Mouse (Mus musculus): ENCODE results near the gene Cd164.
A peak's percentile ranks its signal among the peaks of the same experiment; 100 is the strongest.
"Not testable (repeated sequence)": the region's sequence is repeated elsewhere in the genome, so short reads cannot be mapped to it uniquely, and the experiment has no call there.

Cd164 gene

DNA sequence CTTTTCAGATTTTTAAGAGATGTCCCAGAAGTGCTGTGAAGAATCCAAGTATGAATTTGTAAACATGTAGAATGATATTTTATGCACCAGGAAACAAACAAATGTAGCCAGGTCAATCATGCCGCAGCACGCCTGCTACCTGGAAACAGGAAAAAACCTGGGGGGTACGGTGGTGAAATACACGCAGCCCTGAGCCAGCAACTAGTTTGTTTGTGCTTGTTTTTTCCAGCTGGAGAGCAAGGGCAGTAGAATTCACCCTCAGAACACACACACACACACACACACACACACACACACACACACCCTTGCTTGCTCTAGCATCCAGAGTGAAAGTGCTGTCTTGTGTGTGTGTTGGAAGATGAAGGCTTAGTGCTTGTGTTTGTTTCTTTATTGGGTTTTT, 28.1 kb upstream of the Cd164 start:
- no peak for DNase-seq (ENCODE audit: extremely low read depth, low read depth)

DNA sequence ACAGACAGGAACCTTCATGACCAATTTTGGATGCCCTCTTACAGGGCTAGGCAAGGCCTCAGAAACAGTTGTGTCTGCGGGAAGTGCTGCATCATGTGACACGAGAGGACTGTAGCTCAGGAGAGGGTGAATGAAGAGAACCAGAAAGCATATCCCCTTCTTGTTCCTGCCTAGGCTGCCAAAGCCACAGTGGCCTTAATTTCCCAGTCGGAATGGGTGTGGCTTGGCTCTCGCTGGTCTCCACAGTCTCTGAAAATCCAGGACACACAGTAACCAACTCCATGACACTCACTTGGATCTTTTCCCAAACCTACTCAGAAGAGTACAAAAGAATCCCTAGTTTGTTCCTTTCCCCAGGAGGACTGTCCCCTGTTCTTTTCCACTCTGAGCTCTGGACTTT, 18.3 kb upstream of the Cd164 start:
- no peak for DNase-seq (ENCODE audit: extremely low read depth, low read depth)

DNA sequence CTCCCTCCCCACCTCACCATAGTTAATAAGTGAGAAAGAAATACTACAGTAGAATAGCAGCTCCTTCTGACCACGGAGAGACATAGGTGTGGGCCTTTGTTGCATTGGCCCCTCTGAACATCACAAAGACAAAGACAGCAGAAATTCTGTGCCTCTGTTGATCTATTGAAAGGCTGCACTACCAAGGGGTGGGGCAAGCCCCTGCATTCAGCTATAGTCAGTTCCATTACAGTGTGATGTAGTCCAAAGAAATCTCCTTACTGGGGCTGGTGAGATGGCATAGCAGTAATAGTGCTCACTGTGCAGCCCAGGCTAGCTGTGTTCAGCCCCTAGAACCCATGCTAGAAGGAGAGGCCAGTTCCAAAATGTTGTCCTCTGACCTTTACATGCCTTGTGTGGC, 14.2 kb upstream of the Cd164 start:
- DNase-seq (ENCODE audit: extremely low read depth, low read depth), result no peak

DNA sequence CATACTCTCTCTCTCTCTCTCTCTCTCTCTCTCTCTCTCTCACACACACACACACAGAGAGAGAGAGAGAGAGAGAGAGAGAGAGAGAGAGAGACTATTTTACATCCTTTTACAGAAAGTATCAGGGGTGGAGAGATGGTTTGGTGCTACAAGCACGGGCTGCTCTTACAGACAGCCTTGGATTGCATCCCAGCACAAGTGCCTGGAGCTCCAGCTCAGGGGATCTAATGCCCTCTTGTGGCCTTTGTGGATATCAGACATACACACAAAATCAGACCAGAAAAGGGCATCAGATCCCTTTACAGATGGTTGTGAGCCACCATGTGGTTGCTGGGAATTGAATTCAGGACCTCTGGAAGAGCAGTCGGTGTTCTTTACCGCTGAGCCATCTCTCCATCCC, 13.8 kb upstream of the Cd164 start:
- DNase-seq (ENCODE audit: extremely low read depth, low read depth), result not testable (repeated sequence)

DNA sequence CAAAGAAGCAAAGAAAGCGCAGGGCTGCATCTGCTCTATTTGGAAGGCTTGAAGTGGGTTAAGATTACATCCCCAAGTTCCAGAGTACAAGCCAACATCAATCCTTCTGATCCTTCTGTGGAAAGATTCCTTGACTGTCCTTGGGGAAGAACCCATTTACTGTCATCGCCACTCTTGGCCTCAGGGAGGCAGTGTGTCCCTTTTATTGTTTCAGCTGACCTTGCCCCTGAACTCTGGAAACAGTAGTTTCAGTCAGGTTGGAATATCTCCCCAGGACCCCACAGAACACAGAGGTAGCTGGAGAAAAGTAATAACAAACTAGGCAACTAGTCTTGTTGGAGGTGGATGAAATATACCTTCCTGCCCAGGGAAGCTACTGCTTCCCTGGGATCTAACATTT, 10.1 kb upstream of the Cd164 start:
- DNase-seq (ENCODE audit: extremely low read depth, low read depth), result no peak

DNA sequence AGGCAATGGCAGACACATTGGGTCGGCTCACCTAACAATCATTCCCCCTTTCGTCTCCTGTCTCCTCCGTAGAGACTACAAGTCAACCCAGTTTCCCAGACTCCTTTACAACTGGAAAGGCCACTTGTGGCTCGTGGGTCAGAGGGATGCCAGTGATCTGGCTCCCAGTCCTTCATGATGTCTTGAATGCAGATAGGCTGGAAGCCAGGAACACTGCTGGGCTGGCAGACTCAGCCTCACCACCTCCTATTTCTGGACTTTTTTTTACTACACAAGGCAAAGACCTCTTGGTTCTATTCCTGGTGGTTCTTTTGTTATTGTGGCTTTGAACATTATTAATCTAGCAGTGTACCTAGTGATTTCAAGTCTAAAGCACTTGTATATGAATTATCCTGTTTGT, 4.9 kb upstream of the Cd164 start:
- no peak for DNase-seq (ENCODE audit: extremely low read depth, low read depth)

DNA sequence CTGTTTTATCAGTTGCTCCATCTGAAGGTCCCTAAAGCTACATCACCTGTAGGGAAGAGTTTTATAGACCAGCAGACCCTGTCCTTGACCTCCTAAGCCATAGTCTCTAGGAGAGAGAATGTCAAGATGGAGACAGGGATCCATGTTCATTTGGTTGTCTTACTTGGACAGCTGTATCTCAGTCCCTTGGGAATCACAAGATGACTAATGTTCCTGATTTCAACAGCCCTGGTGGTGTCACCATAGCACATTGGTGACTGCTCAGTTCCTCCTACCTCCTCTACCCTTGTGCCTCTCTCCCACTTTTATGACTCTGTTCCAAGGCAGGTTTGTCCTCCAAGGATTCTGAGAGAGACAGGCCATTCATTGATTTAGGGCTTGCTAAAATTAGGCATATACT, 4.3 kb upstream of the Cd164 start:
- no peak for DNase-seq (ENCODE audit: extremely low read depth, low read depth)

DNA sequence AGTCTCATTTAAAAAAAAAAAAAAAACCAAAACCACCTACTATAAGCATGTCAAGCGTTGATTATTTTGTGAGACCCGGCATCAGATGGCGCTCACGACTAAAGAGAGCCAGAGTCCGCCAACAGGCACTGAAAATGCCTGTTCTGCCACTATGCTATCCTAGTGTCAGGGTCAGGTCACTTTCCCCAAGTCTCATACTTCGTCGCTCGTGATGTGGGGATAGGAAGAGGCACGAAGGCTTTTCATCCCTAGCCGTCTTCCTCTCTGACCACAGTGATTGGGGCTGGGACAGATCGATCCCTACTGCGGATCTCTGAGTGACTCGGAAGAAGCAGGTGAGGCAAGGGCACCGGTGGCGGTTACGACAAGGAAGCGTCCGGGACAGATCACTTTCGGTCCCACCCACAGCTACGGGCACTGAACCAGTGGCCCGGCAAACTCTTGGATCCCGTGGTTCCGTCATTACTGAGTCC, 670 bp upstream of the Cd164 start:
- peak; percentile 65 for DNase-seq (ENCODE audit: extremely low read depth, low read depth)

DNA sequence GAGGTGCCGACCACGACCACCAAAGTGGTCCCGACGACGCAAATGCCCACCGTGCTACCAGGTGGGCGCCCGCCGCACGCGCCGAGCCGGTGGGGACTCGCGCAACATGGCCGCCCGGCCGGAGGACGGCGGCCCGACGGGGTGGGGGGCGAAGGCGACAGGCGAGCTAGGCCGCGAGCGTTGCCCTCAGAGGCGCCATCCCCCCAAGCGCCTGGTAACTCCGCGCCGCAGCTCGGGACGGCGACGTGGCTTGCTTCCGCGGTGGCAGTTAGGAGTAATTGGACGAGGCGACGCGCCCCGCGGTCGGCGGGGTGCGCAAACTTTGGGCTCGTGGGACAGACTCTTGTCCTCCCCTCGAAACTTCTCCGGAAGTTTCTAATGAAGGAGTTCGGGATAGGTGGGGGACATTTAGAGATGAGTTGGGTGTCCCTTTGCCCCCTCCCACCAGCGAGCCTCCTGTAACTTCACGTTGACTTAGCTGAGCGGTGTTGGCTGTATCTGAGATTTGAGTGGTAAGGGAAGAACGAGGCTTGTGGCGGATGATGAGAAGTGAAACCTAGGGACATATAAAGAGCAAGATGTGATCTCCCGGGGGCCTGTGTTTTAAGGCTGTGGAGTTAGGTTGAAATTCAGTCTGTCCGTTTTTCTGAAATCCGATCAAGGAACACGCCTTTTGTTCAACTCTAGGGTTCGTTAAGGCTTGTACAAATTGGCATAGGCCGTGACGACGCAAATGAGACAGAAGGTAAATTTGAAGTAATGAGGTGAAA, 611 bp downstream of the Cd164 start:
- DNase-seq (ENCODE audit: extremely low read depth, low read depth), result no peak

DNA sequence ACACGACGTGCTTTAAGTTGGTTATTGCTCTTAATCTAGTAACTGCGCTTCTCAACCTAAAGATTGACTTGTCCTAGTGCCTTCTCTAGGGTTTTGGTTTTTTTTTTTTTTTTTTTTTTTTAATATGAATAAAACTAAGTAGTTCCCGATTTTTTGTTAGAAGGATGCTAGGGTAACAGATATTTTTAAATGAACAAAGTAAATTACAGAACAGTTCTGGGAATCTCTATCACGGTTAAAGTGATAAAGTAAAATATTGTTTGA, 1.1 kb downstream of the Cd164 start:
- no peak for DNase-seq (ENCODE audit: extremely low read depth, low read depth)

DNA sequence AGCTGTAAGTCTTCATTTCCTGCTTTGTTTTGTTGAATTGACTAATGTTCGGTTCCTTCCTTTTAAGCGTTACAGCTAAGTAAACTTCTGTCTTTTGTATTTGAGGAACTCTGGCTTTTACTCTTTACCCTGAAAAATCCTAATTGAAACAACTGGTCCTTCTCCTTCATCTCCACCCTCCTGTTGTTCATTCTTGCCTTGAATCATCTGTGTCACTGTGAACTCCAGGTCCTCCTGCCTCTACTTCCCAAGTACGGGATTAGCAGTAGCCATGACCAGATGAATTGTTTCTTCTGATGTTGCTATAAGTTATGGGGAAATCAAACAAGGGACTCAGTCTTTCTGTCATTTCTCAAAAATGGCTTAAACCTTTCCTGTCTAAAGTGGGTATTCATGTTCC, 4.2 kb downstream of the Cd164 start:
- DNase-seq (ENCODE audit: extremely low read depth, low read depth), result no peak

DNA sequence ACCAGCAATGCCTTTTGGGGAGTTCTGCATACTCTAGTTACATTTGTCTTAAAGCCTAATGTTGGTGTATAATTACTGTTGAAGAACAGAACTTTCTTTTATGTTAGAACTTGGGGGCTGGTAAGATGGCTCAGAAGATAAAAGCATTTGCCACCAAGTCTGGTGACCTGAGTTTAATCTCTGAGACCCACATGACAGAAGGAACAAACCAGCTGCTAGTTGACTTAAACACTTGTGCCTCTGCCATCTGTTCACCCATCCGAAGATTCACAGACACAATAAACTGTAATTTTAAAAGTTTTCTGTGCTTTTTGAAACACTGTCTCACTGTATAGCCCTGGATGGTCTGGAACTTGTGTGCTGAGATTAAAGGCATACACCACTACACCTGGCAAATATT, 6.5 kb downstream of the Cd164 start:
- no peak for DNase-seq (ENCODE audit: extremely low read depth, low read depth)

DNA sequence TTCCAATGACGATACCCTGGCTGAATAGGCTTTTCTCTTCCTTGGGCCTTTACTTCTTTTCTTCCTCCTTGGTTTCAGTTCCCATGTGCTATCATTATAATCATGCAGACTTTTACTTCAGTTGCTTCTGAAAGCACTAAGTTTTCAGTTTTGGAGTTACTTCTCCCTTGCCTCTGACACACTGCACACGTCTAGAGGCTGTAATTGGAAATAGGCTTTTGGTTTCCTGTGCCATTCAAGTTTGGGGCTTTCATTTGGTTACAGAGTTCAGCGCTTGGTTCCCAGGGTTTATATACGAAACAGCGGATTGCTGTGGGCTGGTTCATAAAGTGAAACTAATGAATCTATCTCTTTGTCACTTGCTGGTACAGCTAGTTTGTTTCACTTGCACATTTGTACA, 10.8 kb downstream of the Cd164 start:
- DNase-seq (ENCODE audit: extremely low read depth, low read depth), result no peak

DNA sequence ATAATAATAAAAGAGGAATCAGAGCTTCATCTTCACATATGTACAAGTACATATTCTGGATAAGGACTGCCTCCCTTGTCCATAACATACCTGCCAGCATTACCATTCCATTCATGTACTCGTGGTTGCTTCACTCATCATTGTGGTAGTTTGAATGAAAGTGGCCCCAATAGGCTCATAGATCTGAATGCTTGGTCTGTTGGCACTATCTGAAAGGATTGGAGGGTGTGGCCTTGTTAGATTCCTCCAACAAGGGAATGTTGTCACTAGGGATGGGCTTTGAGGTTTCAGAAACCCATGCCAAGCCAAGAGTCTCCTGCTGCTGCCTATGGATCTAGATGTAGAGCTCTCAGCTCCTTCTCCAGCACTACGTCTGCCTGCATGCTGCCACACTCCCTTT, 16.8 kb downstream of the Cd164 start:
- DNase-seq (ENCODE audit: extremely low read depth, low read depth), result no peak

DNA sequence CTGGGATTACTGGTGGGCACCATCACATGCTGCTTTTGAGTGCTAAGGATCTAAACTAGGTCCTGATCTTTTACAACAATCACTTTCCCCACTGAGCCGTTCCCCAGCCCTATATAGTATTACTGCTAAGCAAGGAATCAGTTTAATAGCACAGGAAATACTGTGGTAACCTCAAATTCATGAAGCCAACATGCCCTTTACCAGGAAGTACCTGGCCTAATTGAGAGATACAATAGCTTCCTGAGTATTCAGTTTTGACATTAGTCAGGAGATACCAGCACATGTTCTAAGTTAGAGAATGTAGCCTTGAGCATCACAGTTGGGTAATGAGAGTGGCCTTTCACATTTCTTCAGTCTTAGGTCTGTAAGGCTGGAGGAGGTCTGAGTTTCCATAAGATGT, 17.5 kb downstream of the Cd164 start:
- DNase-seq (ENCODE audit: extremely low read depth, low read depth), result no peak

DNA sequence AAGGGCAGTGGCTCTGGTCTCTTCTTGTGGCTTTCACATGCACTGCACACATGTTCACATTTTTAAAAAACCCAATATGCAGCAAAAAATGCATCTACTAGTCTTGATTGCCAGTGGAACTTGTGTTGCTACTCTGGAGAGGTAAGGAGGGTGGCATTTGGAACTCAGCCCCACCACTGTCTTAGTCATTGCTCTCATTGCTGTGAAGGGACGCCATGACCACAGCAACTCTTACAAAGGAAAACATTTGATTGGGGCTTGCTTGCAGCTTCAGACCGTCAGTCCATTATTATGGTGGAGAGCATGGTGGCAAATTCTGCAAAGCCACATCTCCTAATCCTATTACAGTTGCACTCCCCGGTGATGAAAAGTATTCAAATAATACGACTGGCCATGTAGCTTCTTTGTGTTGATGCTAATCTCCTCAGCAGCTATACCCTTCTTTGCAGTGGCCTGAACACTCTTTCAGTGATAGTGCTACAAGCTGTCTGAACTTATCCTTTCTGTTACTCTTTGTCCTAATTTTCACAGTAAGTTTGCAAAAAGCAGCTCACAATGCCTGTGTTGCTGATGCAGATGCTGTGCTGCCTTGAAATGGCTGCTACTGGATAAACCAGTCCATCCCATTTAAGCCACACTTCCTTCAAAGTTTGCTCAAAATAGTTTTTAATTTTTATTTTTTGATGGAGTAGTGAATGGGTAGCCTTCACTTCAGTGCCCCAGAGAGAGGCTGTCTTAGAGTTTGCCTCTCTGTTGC, 18.2 kb downstream of the Cd164 start:
- DNase-seq (ENCODE audit: extremely low read depth, low read depth), result no peak

DNA sequence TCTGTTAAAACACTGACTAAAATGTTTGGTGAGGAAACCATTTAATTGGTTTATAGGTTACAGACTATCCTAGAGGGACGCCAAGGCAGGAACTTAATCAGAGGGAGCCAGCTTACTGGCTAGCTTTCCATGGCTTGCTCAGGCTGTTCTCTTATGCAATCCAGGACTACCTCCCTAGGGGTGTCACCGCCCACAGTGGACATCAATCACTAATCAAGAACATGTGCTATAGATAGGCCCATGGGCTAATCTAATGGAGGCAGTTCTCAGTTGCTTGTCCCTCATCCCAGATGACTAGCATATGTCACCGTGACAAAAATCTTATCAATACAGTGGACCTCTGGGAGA, 18.7 kb downstream of the Cd164 start:
- no peak for DNase-seq (ENCODE audit: extremely low read depth, low read depth)

DNA sequence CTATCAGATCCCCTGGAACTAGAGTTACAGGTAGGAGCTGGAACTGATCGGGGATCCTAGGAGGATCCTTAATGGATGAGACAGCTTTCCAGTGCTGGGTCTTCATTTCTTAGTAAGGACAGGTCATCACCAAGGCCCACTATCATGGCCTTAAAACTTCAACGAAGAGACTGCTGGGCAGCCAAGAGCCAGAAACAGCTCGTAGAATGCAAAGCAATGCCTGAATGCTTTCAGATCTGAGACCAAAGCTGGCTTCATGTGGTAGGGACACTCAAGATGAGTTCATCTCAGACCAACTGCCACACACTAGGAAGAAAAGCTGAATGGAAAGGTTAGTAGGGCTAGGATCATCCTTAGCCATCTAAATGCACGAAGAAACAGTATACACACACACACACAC, 19.8 kb downstream of the Cd164 start:
- no peak for DNase-seq (ENCODE audit: extremely low read depth, low read depth)

DNA sequence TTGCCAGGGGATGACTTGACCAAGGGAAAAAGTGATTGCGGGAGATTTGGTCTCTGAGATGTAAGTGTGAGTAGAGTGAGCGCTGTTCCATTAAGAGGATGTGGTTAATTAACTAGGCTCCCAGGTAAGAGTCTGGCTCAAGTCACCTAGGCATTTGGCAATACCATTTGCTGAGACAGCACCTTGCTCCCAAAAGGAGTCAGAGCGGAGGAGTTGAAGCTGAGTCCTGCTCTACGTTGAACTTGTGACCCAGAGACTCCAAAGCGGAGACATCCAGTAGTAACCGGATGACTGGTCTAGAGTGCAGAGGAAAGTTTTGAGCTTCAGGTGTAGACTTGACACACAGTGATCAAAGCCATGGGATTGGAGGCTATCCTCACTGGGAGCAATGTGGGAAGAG, 22.8 kb downstream of the Cd164 start:
- no peak for DNase-seq (ENCODE audit: extremely low read depth, low read depth)

DNA sequence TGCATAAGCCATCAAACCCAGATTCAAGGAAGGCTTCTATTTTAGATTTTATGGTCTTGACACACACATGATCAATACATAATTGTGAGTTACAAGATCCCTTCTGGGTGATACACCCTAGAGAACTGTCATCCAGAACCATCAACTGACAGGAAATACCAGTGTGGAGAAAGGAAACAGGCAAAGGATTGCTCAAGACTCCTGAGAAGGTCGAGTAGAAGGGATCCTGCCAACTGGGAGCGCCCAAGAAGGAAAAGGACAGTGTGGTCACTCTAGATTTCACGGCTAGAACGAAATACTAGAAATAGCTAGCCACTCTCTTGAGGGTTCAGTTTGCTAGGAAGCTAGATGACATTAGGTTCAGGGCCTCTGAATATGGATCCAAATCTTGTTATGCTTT, 24.2 kb downstream of the Cd164 start:
- DNase-seq (ENCODE audit: extremely low read depth, low read depth), result no peak

DNA sequence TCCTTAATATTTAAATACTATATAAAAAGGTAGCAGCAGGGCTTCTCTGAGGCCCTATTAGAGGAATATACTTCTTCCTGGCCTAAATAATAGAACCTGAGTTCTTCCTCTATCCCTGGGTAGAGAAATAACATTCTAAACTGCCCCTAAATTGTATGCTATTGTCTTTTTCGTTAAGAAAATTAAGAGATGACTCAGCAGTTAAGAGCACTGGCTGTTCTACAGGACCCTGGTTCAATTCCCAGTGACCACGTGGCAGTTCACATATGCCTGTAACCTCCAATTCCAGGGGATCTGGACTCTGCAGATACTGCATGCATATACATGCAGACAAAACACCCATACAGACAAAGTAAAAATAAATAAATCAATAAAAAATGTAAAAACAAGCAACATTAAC, 24.6 kb downstream of the Cd164 start:
- DNase-seq (ENCODE audit: extremely low read depth, low read depth), result no peak

DNA sequence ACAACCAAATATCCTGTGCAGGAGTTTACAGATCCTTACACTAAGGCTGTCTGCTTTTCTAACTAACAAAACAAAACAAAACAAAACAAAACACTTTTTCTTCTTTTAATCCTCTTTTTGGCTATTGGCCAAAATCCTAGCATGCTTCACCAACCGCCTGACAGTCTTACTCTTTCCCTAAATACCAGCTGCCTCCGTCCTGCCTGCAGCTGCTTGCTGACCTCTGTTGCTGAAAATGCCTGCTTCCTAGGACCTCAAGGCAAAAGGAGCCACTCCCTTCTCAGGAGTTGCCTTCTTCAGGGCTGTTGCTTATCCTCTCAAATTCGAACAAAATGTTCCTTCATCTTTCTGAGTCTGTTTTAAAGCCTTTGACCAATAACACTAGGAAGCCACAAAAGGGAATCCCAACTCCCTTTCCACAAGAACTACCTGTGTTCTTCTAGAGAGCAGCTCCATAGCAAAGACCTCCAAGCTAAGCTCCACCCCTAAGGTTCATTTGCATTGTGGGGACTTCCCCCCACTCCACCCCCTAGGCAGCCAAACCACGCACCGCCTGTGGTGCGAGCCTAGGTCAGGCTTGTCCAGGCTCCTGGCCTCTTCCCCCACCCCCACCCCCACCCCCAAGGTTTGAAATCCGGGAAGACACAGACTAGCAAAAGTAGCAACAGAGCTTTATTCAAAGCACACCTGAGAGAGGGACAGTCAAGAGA, 25.4 kb downstream of the Cd164 start:
- no peak for DNase-seq (ENCODE audit: extremely low read depth, low read depth)

DNA sequence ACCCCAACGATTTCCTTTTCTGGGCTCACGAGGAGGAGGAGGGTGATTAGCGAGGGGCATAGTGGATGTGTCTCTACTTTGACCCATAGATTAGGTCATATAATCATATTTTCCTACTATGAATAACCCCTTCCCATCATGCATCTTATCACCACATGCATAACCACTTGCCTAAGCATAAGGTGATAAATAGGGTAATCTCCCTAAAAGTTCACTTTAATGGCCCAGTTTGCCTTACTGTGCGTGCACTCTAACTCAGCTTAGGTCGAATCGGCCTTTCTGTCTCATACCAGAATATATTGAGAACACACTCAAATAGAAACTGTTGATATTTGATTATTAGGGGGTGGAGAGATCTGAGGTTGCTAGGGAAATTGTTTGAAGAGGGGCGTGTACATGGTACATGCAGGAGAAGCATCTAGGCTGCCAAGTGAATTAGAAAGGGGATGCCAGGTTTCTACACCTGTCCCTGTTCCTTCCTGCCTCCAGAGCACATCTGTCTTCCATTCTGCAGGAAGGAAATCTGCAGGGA, 26.1 kb downstream of the Cd164 start:
- DNase-seq (ENCODE audit: extremely low read depth, low read depth), result no peak

Measured in MEL-GATA-1-ER (cell line).